Mouse (Mus musculus) heart, embryonic 10.5 days (tissue): ENCODE data around the gene Ltf. TPM values are rescaled to one million over a fixed set of nuclear protein-coding genes. Genes with fewer than 3 reads are reported as not detected.

Experiments used
- DNase-seq: peaks from one replicate; pipeline ENCODE4 v3.0.0-alpha.2; 2017; ENCODE audit warnings: low spot score
- H3K27ac ChIP-seq: fragments of 300-500 bp; sonication (generic); 2 replicates; pipeline ENCODE4 v1.5.1; 2016; ENCODE audit warnings: mild to moderate bottlenecking
- H3K27me3 ChIP-seq: fragments of 300-500 bp; sonication (generic); 2 replicates; pipeline ENCODE4 v1.6.1; 2016; ENCODE audit warnings: mild to moderate bottlenecking; ENCODE audit not compliant: poor library complexity, insufficient read depth, severe bottlenecking
- H3K36me3 ChIP-seq: fragments of 300-500 bp; sonication (generic); 2 replicates; pipeline ENCODE4 v1.6.1; 2016; ENCODE audit warnings: mild to moderate bottlenecking, moderate library complexity
- H3K4me1 ChIP-seq: fragments of 300-500 bp; sonication (generic); 2 replicates; pipeline ENCODE4 v1.6.1; 2016; ENCODE audit warnings: mild to moderate bottlenecking
- H3K4me3 ChIP-seq: fragments of 300-500 bp; sonication (generic); 2 replicates; pipeline ENCODE4 v1.5.1; 2016; ENCODE audit warnings: mild to moderate bottlenecking, moderate library complexity
- H3K9me3 ChIP-seq: fragments of 300-500 bp; sonication (generic); 2 replicates; pipeline ENCODE4 v1.6.1; 2016; ENCODE audit warnings: mild to moderate bottlenecking, moderate library complexity
- WGBS: fragments of 180-500 bp; shearing (Covaris S2); methylation state at CpG from one replicate; pipeline ENCODE4 v1.1.7; 2016; 5-methylcytosine and 5-hydroxymethylcytosine counted together
- polyA plus RNA-seq: library from polyadenylated mRNA; unstranded; fragments of >200 nt; fragmentation: Nextera tagmentation; extraction: Ambion mirVana; gene quantifications from 2 replicates; pipeline ENCODE4 v1.2.1, GENCODE M21; 2016

Gene Ltf
- polyA plus RNA-seq, 1 experiment from 2014 or later, result 0.40 TPM

GRCm38 (mm10) chr9:110999056-110999455, 20.0 kb upstream of the Ltf start:
- Histone ChIP-seq H3K9me3 (no peaks in the 10 kb centered on the region), H3K36me3 (no peaks in the 10 kb centered on the region), H3K4me1 (peaks cover 11% of the 10 kb centered on the region; the same call in 1 of the 2 replicates), H3K4me3 (no peak overlapping the region), H3K27me3 (no peaks in the 10 kb centered on the region), H3K27ac (no peak overlapping the region)
- WGBS, result 81% methylated on average over 2 of the region's 2 CpGs
- no peak for DNase-seq

DNA sequence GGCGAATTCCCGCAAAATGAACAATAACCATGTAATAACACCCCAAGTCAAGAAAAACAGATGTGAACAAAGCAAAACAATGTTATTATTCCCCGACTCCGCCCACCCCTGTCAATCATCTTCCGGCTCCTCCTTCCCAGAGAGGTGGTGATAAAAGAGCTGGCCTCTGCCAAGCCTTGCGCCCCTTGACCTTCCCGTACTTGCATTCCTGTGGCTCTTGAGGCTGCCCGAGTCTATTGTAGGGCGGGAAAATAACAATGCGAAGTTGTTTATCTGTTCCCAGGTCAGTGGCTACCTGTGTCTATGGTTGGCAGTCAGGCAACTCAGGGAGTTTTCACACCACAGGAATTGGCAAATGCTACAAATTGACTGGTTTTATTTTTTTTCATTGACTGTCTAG, 19.2 kb upstream of the Ltf start:
- peaks cover 8% of the 10 kb centered on the region; the same call in 1 of the 2 replicates for H3K4me1 ChIP-seq
- 68% methylated on average over 10 of the region's 10 CpGs for WGBS
- H3K9me3 ChIP-seq, result no peaks in the 10 kb centered on the region

DNA sequence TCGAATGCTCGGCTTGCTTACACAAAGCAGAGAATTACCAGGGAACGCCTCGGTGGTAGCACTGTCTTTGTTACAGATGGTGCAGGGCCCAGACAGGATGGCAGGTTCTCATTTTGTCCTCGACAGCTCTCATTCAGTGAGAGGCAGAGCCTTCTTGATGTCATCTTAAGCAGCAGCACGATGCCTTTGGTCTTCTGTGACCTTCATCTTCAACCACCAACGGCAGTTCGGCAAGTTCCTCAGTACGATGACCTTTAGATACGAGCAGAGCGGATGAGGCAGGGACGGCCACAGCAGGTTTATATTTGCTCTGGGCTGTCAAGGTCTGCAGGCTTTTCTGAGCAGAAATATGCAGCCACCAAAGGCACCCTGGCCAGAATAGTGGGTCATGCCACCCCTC, 17.4 kb upstream of the Ltf start:
- Histone ChIP-seq H3K27ac (no peak overlapping the region), H3K36me3 (no peaks in the 10 kb centered on the region), H3K4me1 (peaks cover 7% of the 10 kb centered on the region; the same call in 1 of the 2 replicates), H3K4me3 (no peak overlapping the region), H3K27me3 (no peaks in the 10 kb centered on the region), H3K9me3 (no peaks in the 10 kb centered on the region)
- no peak for DNase-seq
- 76% methylated on average over 12 of the region's 12 CpGs for WGBS

More for the DNA sequence above, 19.2 kb upstream of the Ltf start:
- DNase-seq, result no peak
- Histone ChIP-seq H3K27me3 (no peaks in the 10 kb centered on the region), H3K27ac (no peak overlapping the region), H3K4me3 (no peak overlapping the region), H3K36me3 (no peaks in the 10 kb centered on the region)

DNA sequence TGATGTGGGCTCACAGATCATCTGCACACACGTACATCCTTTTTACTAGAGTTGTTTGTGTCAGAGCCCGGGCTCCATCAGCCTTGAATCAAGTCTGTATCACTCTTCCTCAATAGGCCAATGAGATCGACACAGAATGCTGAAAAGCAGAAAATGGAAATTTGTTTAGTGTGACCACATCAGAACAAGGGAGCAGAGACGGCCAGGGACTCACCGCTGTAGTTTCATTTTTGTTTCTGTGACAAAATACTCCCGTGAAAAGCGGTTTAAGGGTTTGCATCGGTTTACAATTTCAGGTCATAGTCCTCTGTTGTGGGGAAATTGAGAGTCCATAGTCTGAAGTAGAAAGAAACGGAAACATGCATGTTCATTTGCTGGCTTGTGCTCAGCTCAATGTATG, 15.8 kb upstream of the Ltf start:
- Histone ChIP-seq H3K4me1 (peaks cover 7% of the 10 kb centered on the region; the same call in 1 of the 2 replicates), H3K27me3 (no peaks in the 10 kb centered on the region), H3K9me3 (no peaks in the 10 kb centered on the region), H3K4me3 (no peak overlapping the region), H3K27ac (no peak overlapping the region), H3K36me3 (no peaks in the 10 kb centered on the region)
- no peak for DNase-seq
- WGBS, result 90% methylated on average over 9 of the region's 9 CpGs

DNA sequence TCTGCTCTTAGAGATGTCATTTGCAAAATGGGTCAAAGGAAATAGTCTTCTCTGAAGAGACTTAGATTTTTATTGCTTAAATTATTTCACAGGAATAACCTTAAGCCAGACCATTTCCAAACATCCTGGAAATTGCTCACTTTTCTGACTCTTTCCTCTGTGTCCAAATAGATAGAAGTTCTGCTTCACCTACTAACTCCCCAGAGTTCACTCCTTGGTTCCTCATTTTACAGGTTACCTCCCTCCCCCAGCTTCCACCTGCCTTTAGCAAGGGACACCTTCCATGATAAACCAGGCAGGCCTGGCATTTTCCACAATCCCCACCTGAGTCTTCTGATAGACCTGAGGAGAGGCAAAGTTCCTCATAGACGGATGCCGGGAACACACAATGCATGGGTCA, 12.5 kb upstream of the Ltf start:
- Histone ChIP-seq H3K4me3 (no peak overlapping the region), H3K27me3 (no peaks in the 10 kb centered on the region), H3K36me3 (no peaks in the 10 kb centered on the region), H3K27ac (no peak overlapping the region), H3K4me1 (no peaks in the 10 kb centered on the region), H3K9me3 (no peaks in the 10 kb centered on the region)
- WGBS, result 76% methylated on average over 2 of the region's 2 CpGs
- no peak for DNase-seq

DNA sequence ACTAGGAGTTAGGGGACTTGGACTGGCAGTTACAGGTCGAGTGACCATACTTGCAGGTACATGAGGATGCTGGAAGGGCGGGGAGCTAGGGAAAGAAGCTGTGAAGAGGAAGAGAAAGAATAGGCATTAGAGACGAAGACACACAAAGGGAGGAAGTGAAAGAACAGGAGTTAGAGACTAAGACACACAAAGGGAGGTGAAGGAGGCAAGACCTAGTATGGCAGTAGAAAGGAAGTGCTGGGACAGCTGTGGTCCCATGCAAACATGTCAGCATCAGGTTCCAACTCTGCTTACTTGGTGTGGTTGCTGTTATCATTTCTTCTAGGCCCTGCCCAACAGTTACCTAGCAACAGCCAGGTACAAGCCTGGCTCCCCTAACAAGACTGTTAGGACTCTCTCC, 9.3 kb upstream of the Ltf start:
- Histone ChIP-seq H3K4me1 (peaks cover 15% of the 10 kb centered on the region), H3K4me3 (no peak overlapping the region), H3K9me3 (no peaks in the 10 kb centered on the region), H3K36me3 (no peaks in the 10 kb centered on the region), H3K27ac (no peak overlapping the region), H3K27me3 (no peaks in the 10 kb centered on the region)
- no peak for DNase-seq
- WGBS, result 72% methylated on average over 3 of the region's 3 CpGs

DNA sequence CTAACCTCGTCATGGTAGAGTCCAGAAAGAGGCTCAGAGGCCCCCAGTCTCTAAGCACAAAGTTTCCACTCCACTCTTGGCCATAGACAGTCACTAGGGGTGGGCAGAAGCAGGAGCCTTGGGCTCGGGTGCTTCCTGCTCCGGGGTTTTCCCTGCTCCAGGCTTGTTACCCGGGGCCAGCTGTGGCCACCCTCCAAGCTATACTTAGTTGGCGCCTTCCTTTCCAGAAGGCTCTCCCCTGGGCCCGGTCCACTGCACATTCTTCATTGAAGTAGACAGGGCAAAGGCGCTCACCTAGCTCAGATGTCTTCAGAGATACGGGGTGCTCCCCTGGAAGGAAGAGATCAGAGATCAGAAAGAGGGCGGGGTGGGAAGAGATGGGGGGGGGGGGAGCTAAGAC, 7.5 kb upstream of the Ltf start:
- WGBS, result 78% methylated on average over 9 of the region's 9 CpGs

GRCm38 (mm10) chr9:111012041-111012440, 7.0 kb upstream of the Ltf start:
- no peak for DNase-seq
- Histone ChIP-seq H3K4me3 (no peak overlapping the region), H3K27me3 (no peaks in the 10 kb centered on the region), H3K36me3 (no peaks in the 10 kb centered on the region), H3K4me1 (peaks cover 15% of the 10 kb centered on the region), H3K27ac (no peak overlapping the region), H3K9me3 (no peaks in the 10 kb centered on the region)
- 76% methylated on average over 3 of the region's 3 CpGs for WGBS

More for the DNA sequence above, 7.5 kb upstream of the Ltf start:
- Histone ChIP-seq H3K36me3 (no peaks in the 10 kb centered on the region), H3K27me3 (no peaks in the 10 kb centered on the region), H3K9me3 (no peaks in the 10 kb centered on the region), H3K4me3 (no peak overlapping the region), H3K27ac (no peak overlapping the region), H3K4me1 (peaks cover 15% of the 10 kb centered on the region)
- DNase-seq, result no peak

- Histone ChIP-seq H3K36me3 (no peaks in the 10 kb centered on the region), H3K9me3 (no peaks in the 10 kb centered on the region), H3K4me3 (no peak overlapping the region), H3K4me1 (peaks cover 21% of the 10 kb centered on the region), H3K27ac (no peak overlapping the region), H3K27me3 (no peaks in the 10 kb centered on the region)
- WGBS, result 80% methylated on average over 4 of the region's 4 CpGs
- DNase-seq, result no peak
Measured at GRCm38 (mm10) chr9:111015658-111016057, 3.4 kb upstream of the Ltf start.

GRCm38 (mm10) chr9:111026791-111027190, 7.7 kb downstream of the Ltf start:
- Histone ChIP-seq H3K27me3 (no peaks in the 10 kb centered on the region), H3K4me3 (no peak overlapping the region), H3K27ac (no peak overlapping the region), H3K4me1 (no peaks in the 10 kb centered on the region), H3K9me3 (no peaks in the 10 kb centered on the region), H3K36me3 (no peaks in the 10 kb centered on the region)
- WGBS, result 79% methylated on average over 10 of the region's 10 CpGs
- DNase-seq, result no peak

- H3K4me1 ChIP-seq, result no peaks in the 10 kb centered on the region
- WGBS, result 82% methylated on average over 4 of the region's 4 CpGs
- H3K27ac ChIP-seq, result no peak overlapping the region
- no peaks in the 10 kb centered on the region for H3K36me3 ChIP-seq
- no peak overlapping the region for H3K4me3 ChIP-seq
- DNase-seq, result no peak
- no peaks in the 10 kb centered on the region for H3K27me3 ChIP-seq
- H3K9me3 ChIP-seq, result no peaks in the 10 kb centered on the region
Measured at GRCm38 (mm10) chr9:111033717-111034116, 14.6 kb downstream of the Ltf start.

DNA sequence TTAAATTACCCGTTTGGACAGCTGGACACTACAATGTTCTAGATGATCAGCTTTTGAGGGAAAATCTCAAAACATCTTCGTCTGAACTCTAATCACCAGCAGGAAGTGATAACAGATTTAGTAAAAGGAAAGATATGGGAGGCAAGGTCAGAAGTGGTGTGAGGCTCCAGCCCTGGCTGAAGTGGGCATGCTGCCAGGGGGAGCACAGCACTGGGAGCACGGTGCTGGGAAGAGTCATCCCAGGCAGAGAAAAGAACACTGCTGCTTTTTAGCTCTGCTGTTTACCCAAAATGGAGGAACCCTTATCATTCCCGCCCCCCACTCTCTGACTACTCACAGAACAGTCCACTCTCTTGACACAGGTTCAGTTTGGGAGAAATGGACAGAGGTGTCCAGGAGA, 20.9 kb downstream of the Ltf start:
- DNase-seq, result no peak
- Histone ChIP-seq H3K27ac (no peak overlapping the region), H3K36me3 (no peaks in the 10 kb centered on the region), H3K27me3 (no peaks in the 10 kb centered on the region), H3K9me3 (no peaks in the 10 kb centered on the region), H3K4me3 (no peak overlapping the region), H3K4me1 (no peaks in the 10 kb centered on the region)
- WGBS, result 65% methylated on average over 4 of the region's 4 CpGs

DNA sequence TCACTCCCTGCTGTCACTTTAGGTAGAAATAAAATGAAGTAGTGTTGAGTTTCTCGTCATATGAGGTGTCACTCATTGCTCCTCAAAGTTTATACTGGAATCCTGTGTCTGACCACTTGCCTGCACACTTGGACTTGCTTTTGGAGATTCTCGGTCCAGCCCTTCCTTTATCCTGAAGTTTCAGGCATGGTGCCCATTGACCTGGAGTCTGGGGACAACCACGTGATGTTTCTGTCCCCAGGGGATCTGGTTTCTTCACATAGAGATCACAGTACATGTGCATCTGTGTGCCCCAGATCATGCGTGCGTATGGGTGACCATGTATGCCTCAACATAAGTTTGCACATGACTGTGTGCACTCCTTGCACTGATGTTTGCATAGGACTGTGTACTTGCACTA, 23.2 kb downstream of the Ltf start:
- Histone ChIP-seq H3K4me1 (no peaks in the 10 kb centered on the region), H3K27me3 (no peaks in the 10 kb centered on the region), H3K27ac (no peak overlapping the region), H3K36me3 (no peaks in the 10 kb centered on the region), H3K4me3 (no peak overlapping the region), H3K9me3 (no peaks in the 10 kb centered on the region)
- WGBS, result 83% methylated on average over 5 of the region's 5 CpGs
- no peak for DNase-seq

- Histone ChIP-seq H3K4me1 (no peaks in the 10 kb centered on the region), H3K9me3 (no peaks in the 10 kb centered on the region), H3K27me3 (no peaks in the 10 kb centered on the region), H3K4me3 (no peak overlapping the region), H3K27ac (no peak overlapping the region), H3K36me3 (no peaks in the 10 kb centered on the region)
- no peak for DNase-seq
- 67% methylated on average over 3 of the region's 3 CpGs for whole genome bisulfite sequencing
Measured at GRCm38 (mm10) chr9:111046222-111046621, 27.2 kb downstream of the Ltf start.
